Comparison of ENCODE assay signal across 8 mouse cellular contexts in the genomic region with DNA sequence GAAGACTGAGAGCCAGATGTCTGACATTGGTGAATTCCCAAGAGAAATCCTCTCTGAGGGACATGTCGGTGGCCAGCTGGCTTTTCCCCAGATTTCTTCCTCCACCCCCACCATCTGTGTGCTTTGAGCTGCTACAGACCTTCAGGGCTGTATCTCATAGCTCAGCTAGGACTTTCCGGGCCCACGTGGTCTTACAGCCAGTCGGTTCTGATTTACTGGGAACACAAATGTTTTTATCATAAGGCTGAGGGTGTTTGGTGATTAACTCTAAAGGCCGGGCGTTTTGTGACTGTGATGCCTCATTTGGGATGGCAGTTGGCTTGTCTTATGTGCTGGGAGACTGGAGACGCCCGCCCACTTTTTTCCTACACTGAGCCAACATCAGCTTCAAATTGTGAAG. TPM values are rescaled to one million over a fixed set of nuclear protein-coding genes. Genes with fewer than 3 reads are reported as not detected.
A peak's percentile ranks its signal among the peaks of the same experiment; 100 is the strongest.
DNase-seq lines count a peak whose midpoint lies in the region; ATAC-seq lines count a peak whose summit lies in the region.

No protein-coding gene starts in this region.

- H3K4me1 ChIP-seq in embryonic facial prominence, embryonic 14.5 days (ENCODE audit: control insufficient read depth, insufficient read depth, low read length), result no peaks in the 10 kb centered on the region
- H3K4me1 ChIP-seq in embryonic facial prominence, embryonic 10.5 days, result no peaks in the 10 kb centered on the region
- H3K4me1 ChIP-seq in lung, embryonic 15.5 days, result peaks cover 5% of the 10 kb centered on the region; the same call in 1 of the 2 replicates
- no peaks in the 10 kb centered on the region for H3K4me1 ChIP-seq in hindbrain, embryonic 11.5 days (replicated peaks; ENCODE audit: control insufficient read depth, insufficient read depth, low read length)

- peak; percentile 22 for DNase-seq in embryonic facial prominence, embryonic 14.5 days (ENCODE audit: low spot score)
- DNase-seq in embryonic facial prominence, embryonic 10.5 days (ENCODE audit: low spot score), result no peak
- peak; percentile 53 for DNase-seq in MN1 (ENCODE audit: low spot score)
- peak; percentile 35 for DNase-seq in heart, postnatal 4 days
- no peak for DNase-seq in spleen, postnatal 14 days (ENCODE audit: low spot score in 2 of 2)
- no peak for DNase-seq in hindbrain, embryonic 11.5 days (ENCODE audit: low spot score)
- DNase-seq in urinary bladder, postnatal 36 days (ENCODE audit: low spot score in 2 of 2), result no peak

- 59% methylated on average over 8 of the region's 8 CpGs for WGBS in embryonic facial prominence, embryonic 14.5 days
- WGBS in embryonic facial prominence, embryonic 10.5 days, result 80% methylated on average over 8 of the region's 8 CpGs
- 39% methylated on average over 8 of the region's 8 CpGs for WGBS in lung, embryonic 15.5 days
- 77% methylated on average over 8 of the region's 8 CpGs for WGBS in hindbrain, embryonic 11.5 days

- no peaks in the 10 kb centered on the region for H3K36me3 ChIP-seq in embryonic facial prominence, embryonic 14.5 days (ENCODE audit: control insufficient read depth, insufficient read depth, low read length)
- no peaks in the 10 kb centered on the region for H3K36me3 ChIP-seq in embryonic facial prominence, embryonic 10.5 days (replicated peaks)
- H3K36me3 ChIP-seq in lung, embryonic 15.5 days, result no peaks in the 10 kb centered on the region
- H3K36me3 ChIP-seq in hindbrain, embryonic 11.5 days (ENCODE audit: control insufficient read depth, insufficient read depth, low read length), result no peaks in the 10 kb centered on the region

- no peaks in the 10 kb centered on the region for H3K27me3 ChIP-seq in embryonic facial prominence, embryonic 14.5 days (replicated peaks; ENCODE audit: control insufficient read depth, insufficient read depth, low read length)
- no peaks in the 10 kb centered on the region for H3K27me3 ChIP-seq in embryonic facial prominence, embryonic 10.5 days (replicated peaks; ENCODE audit: low read depth, poor library complexity, severe bottlenecking)
- no peaks in the 10 kb centered on the region for H3K27me3 ChIP-seq in lung, embryonic 15.5 days
- H3K27me3 ChIP-seq in hindbrain, embryonic 11.5 days (ENCODE audit: control insufficient read depth, insufficient read depth, low read length), result no peaks in the 10 kb centered on the region

- no peak overlapping the region for H3K4me2 ChIP-seq in embryonic facial prominence, embryonic 14.5 days (ENCODE audit: low read depth, low read length)
- no peak overlapping the region for H3K4me2 ChIP-seq in lung, embryonic 15.5 days
- no peak overlapping the region for H3K4me2 ChIP-seq in hindbrain, embryonic 11.5 days (replicated peaks; ENCODE audit: low read depth, low read length)

- no peak overlapping the region for H3K9ac ChIP-seq in embryonic facial prominence, embryonic 14.5 days (ENCODE audit: low read depth, low read length)
- no peak overlapping the region for H3K9ac ChIP-seq in lung, embryonic 15.5 days
- no peak overlapping the region for H3K9ac ChIP-seq in hindbrain, embryonic 11.5 days (ENCODE audit: low read depth, low read length)

- ATAC-seq in embryonic facial prominence, embryonic 14.5 days (ENCODE audit: low read depth), result no peak
- peak; percentile 94 for ATAC-seq in lung, embryonic 15.5 days (ENCODE audit: borderline replicate concordance, extremely low read depth, low FRiP score, low TSS enrichment)
- ATAC-seq in hindbrain, embryonic 11.5 days (ENCODE audit: low FRiP score), result no peak

- H3K9me3 ChIP-seq in embryonic facial prominence, embryonic 14.5 days (ENCODE audit: control insufficient read depth, low read length), result no peaks in the 10 kb centered on the region
- no peaks in the 10 kb centered on the region for H3K9me3 ChIP-seq in embryonic facial prominence, embryonic 10.5 days
- H3K9me3 ChIP-seq in lung, embryonic 15.5 days, result no peaks in the 10 kb centered on the region
- no peaks in the 10 kb centered on the region for H3K9me3 ChIP-seq in hindbrain, embryonic 11.5 days (ENCODE audit: control insufficient read depth, low read length)

- H3K27ac ChIP-seq in embryonic facial prominence, embryonic 14.5 days (replicated peaks; ENCODE audit: low read depth, low read length), result no peak overlapping the region
- no peak overlapping the region for H3K27ac ChIP-seq in embryonic facial prominence, embryonic 10.5 days (replicated peaks)
- no peak overlapping the region for H3K27ac ChIP-seq in lung, embryonic 15.5 days
- H3K27ac ChIP-seq in hindbrain, embryonic 11.5 days (ENCODE audit: low read depth, low read length), result no peak overlapping the region

- H3K4me3 ChIP-seq in embryonic facial prominence, embryonic 14.5 days (ENCODE audit: low read depth, low read length), result no peak overlapping the region
- H3K4me3 ChIP-seq in embryonic facial prominence, embryonic 10.5 days, result no peak overlapping the region
- H3K4me3 ChIP-seq in lung, embryonic 15.5 days, result no peak overlapping the region
- H3K4me3 ChIP-seq in hindbrain, embryonic 11.5 days (ENCODE audit: low read depth, low read length), result no peak overlapping the region

RNA-seq across cellular contexts. Expression of a gene that starts 32.0 kb away (rescaled TPM):
- 11.4 and 14.7 TPM in 2 replicates for polyA plus RNA-seq in embryonic facial prominence, embryonic 14.5 days (2014; fragmentation: Nextera tagmentation; extraction: Ambion mirVana)
- polyA plus RNA-seq in embryonic facial prominence, embryonic 10.5 days (2016; fragmentation: Nextera tagmentation; extraction: Ambion mirVana), result 10.8 and 12.3 TPM in 2 replicates
- 1 to 10 TPM; 7.0 to 7.3 TPM for total RNA-seq in heart, postnatal 4 days (2021)
- polyA plus RNA-seq in lung, embryonic 15.5 days (2015; fragmentation: Nextera tagmentation; extraction: Ambion mirVana), result 15.5 and 15.8 TPM in 2 replicates
- 10.6 and 15.2 TPM in 2 replicates for polyA plus RNA-seq in hindbrain, embryonic 11.5 days (2014; fragmentation: Nextera tagmentation; extraction: Ambion mirVana)

RNA-seq across cellular contexts. Expression of a gene that starts 50.9 kb away (rescaled TPM):
- 70.9 and 71.1 TPM in 2 replicates for polyA plus RNA-seq in embryonic facial prominence, embryonic 14.5 days (2014; fragmentation: Nextera tagmentation; extraction: Ambion mirVana)
- 66.5 and 66.9 TPM in 2 replicates for polyA plus RNA-seq in embryonic facial prominence, embryonic 10.5 days (2016; fragmentation: Nextera tagmentation; extraction: Ambion mirVana)
- 10 to 100 TPM; 59.3 to 60.8 TPM for total RNA-seq in heart, postnatal 4 days (2021)
- polyA plus RNA-seq in lung, embryonic 15.5 days (2015; fragmentation: Nextera tagmentation; extraction: Ambion mirVana), result 59.4 and 61.0 TPM in 2 replicates
- polyA plus RNA-seq in hindbrain, embryonic 11.5 days (2014; fragmentation: Nextera tagmentation; extraction: Ambion mirVana), result 82.7 and 87.7 TPM in 2 replicates

Comparison
In these comparisons a context has a peak if more than half of its experiments do, and no peak if none do; other contexts are left out.
1. DNase-seq: peak in embryonic facial prominence, embryonic 14.5 days (single experiment), MN1 (single experiment) and heart, postnatal 4 days (single experiment); none in embryonic facial prominence, embryonic 10.5 days (single experiment), spleen, postnatal 14 days (0 of 2), hindbrain, embryonic 11.5 days (single experiment) and urinary bladder, postnatal 36 days (0 of 2).